Mouse (Mus musculus) erythroid progenitor cell, adult 5-6 weeks (primary cell): ENCODE data around the gene Gapdhs. TPM values are rescaled to one million over a fixed set of nuclear protein-coding genes. Genes with fewer than 3 reads are reported as not detected.
A peak's percentile ranks its signal among the peaks of the same experiment; 100 is the strongest.

Experiments
- ATAC-seq: replicated peaks from 2 replicates; pipeline ENCODE4 v1.8.0; 2016; ENCODE audit warnings: moderate number of reproducible peaks, mild to moderate bottlenecking, moderate TSS enrichment, inconsistent platforms; ENCODE audit not compliant: poor library complexity, low FRiP score, severe bottlenecking
- total RNA-seq, 2 experiments: library from RNA; stranded (forward) in 1 of 2; stranded (reverse) in 1 of 2; fragments of 150-400 nt in 1 of 2; fragments of 186-747, 209-891 nt in 1 of 2; gene quantifications; 2 replicates each; pipeline versions ENCODE4 v1.2.3 to v1.2.4; 2015 to 2017; ENCODE audit warnings: low replicate concordance in 2 of 2

Gapdhs gene
- total RNA-seq (2015; ENCODE audit: low replicate concordance), result not detected in 2 replicates
- total RNA-seq (2017; ENCODE audit: low replicate concordance), result not detected in 2 replicates

- 0 out of 2 replicates have a peak, but pooled peaks have one; percentile 26 for ATAC-seq
These were observed at the start of gene Gapdhs for GRCm38 (mm10) chr7:30743617-30744016. Gapdhs (minus strand) TSS chr7:30743681.

- ATAC-seq, result no peak
These were observed 48.4 kb upstream of the Gapdhs start for GRCm38 (mm10) chr7:30791921-30792320.

GRCm38 (mm10) chr7:30790141-30790540 lies 46.7 kb upstream of the Gapdhs start:
- ATAC-seq, result no peak

GRCm38 (mm10) chr7:30787377-30788022 lies 44.0 kb upstream of the Gapdhs start, which contains the start of gene Krtdap:
Krtdap (plus strand) TSS chr7:30787896.
- no peak for ATAC-seq

GRCm38 (mm10) chr7:30785721-30786546 lies 42.5 kb upstream of the Gapdhs start:
- no peak for ATAC-seq

- ATAC-seq, result no peak
These were observed 41.7 kb upstream of the Gapdhs start for GRCm38 (mm10) chr7:30785154-30785553.

- ATAC-seq, result no peak
These were observed 39.2 kb upstream of the Gapdhs start for GRCm38 (mm10) chr7:30782658-30783057.

- ATAC-seq, result no peak
These were observed 38.3 kb upstream of the Gapdhs start for GRCm38 (mm10) chr7:30781792-30782191.

GRCm38 (mm10) chr7:30777911-30778310 lies 34.4 kb upstream of the Gapdhs start:
- ATAC-seq, result no peak

- no peak for ATAC-seq
These were observed 33.6 kb upstream of the Gapdhs start for GRCm38 (mm10) chr7:30777081-30777579.

GRCm38 (mm10) chr7:30776104-30776503 lies 32.6 kb upstream of the Gapdhs start:
- ATAC-seq, result no peak

GRCm38 (mm10) chr7:30769236-30769635 lies 25.8 kb upstream of the Gapdhs start:
- no peak for ATAC-seq

- no peak for ATAC-seq
These were observed 22.9 kb upstream of the Gapdhs start for GRCm38 (mm10) chr7:30766408-30766807.

GRCm38 (mm10) chr7:30765173-30765572 lies 21.7 kb upstream of the Gapdhs start:
- ATAC-seq, result no peak

GRCm38 (mm10) chr7:30763456-30763855 lies 20.0 kb upstream of the Gapdhs start, which contains the start of gene Dmkn:
Dmkn (plus strand) TSS chr7:30763756.
- no peak for ATAC-seq

GRCm38 (mm10) chr7:30761769-30762352 lies 18.4 kb upstream of the Gapdhs start:
- ATAC-seq, result no peak

GRCm38 (mm10) chr7:30758853-30759252 lies 15.4 kb upstream of the Gapdhs start:
- ATAC-seq, result no peak

- ATAC-seq, result no peak
These were observed 13.5 kb upstream of the Gapdhs start for GRCm38 (mm10) chr7:30757001-30757400.

- no peak for ATAC-seq
These were observed 7.7 kb upstream of the Gapdhs start, which contains the start of gene Sbsn for GRCm38 (mm10) chr7:30751086-30751669. Sbsn (plus strand) TSS chr7:30751471.
